ENCODE assay signal across 8 mouse cellular contexts in genomic region chr12:76752652-76753318, GRCm38 (mm10). TPM values are rescaled to one million over a fixed set of nuclear protein-coding genes. Genes with fewer than 3 reads are reported as not detected.
DNase-seq lines count a peak whose midpoint lies in the region; ATAC-seq and TF ChIP-seq lines count a peak whose summit lies in the region.

No protein-coding gene starts in this region.

- H3K79me2 ChIP-seq in liver, adult 2 months (ENCODE audit: control insufficient read depth, insufficient read depth, low read length), result no peaks in the 10 kb centered on the region

- no peaks in the 10 kb centered on the region for H3K27me3 ChIP-seq in liver, adult 2 months (ENCODE audit: control insufficient read depth, insufficient read depth, low read length)
- H3K27me3 ChIP-seq in liver, embryonic 12.5 days (replicated peaks), result peaks cover 10% of the 10 kb centered on the region
- no peaks in the 10 kb centered on the region for H3K27me3 ChIP-seq in heart, embryonic 16.5 days (ENCODE audit: control insufficient read depth, insufficient read depth, low read length)
- no peaks in the 10 kb centered on the region for H3K27me3 ChIP-seq in limb, embryonic 14.5 days (ENCODE audit: control insufficient read depth, insufficient read depth, low read length)

- H3K27ac ChIP-seq in liver, adult 2 months (replicated peaks; ENCODE audit: insufficient read depth, low read depth, low read length), result no peak overlapping the region
- no peak overlapping the region for H3K27ac ChIP-seq in liver, embryonic 12.5 days
- no peak overlapping the region for H3K27ac ChIP-seq in heart, embryonic 16.5 days (ENCODE audit: low read length)
- H3K27ac ChIP-seq in limb, embryonic 14.5 days (replicated peaks; ENCODE audit: low read depth, low read length), result no peak overlapping the region

- 36% methylated on average over 14 of the region's 14 CpGs for WGBS in liver, adult 2 months
- 35% methylated on average over 14 of the region's 14 CpGs for WGBS in liver, embryonic 12.5 days (ENCODE audit: insufficient replicate concordance)
- 43% methylated on average over 14 of the region's 14 CpGs for WGBS in heart, embryonic 16.5 days
- WGBS in limb, embryonic 14.5 days, result 51% methylated on average over 14 of the region's 14 CpGs

- no peaks in the 10 kb centered on the region for H3K4me1 ChIP-seq in liver, adult 2 months (ENCODE audit: control insufficient read depth, insufficient read depth, low read length)
- no peaks in the 10 kb centered on the region for H3K4me1 ChIP-seq in liver, embryonic 12.5 days
- no peaks in the 10 kb centered on the region for H3K4me1 ChIP-seq in heart, embryonic 16.5 days (ENCODE audit: control insufficient read depth, insufficient read depth, low read length)
- H3K4me1 ChIP-seq in limb, embryonic 14.5 days (ENCODE audit: control insufficient read depth, insufficient read depth, low read length), result no peaks in the 10 kb centered on the region

- DNase-seq in liver, adult 2 months (ENCODE audit: extremely low read depth, low read depth, low spot score), result peak; percentile 41
- DNase-seq in MN1 (ENCODE audit: low spot score), result peak; percentile 46
- peak; percentile 82 to 86 for DNase-seq in cerebellum, postnatal 14 days
- DNase-seq in limb, embryonic 14.5 days (ENCODE audit: low spot score), result peak; percentile 78
- peak; percentile 54 to 59 for DNase-seq in right cerebral cortex, postnatal 10 days (ENCODE audit: low spot score in 2 of 2)
- DNase-seq in urinary bladder, adult 18-20 months (ENCODE audit: low spot score in 2 of 2), result no peak

- H3K4me2 ChIP-seq in liver, embryonic 12.5 days, result no peak overlapping the region
- H3K4me2 ChIP-seq in heart, embryonic 16.5 days (ENCODE audit: low read depth, low read length), result no peak overlapping the region
- no peak overlapping the region for H3K4me2 ChIP-seq in limb, embryonic 14.5 days (replicated peaks; ENCODE audit: low read depth, low read length, severe bottlenecking)

- no peak for TF ChIP-seq POLR2A in liver, adult 2 months (IDR thresholded peaks at IDR 0.05; ENCODE audit: extremely low read depth, insufficient read depth, low read length)
- TF ChIP-seq POLR2A in limb, embryonic 14.5 days (IDR thresholded peaks at IDR 0.05; ENCODE audit: borderline replicate concordance, extremely low read depth, insufficient read depth, insufficient read length), result no peak

- ATAC-seq in liver, embryonic 12.5 days, result no peak
- peak; percentile 41; the same call in 1 of the 2 replicates for ATAC-seq in heart, embryonic 16.5 days (replicated peaks; ENCODE audit: extremely low read depth, insufficient read depth, low FRiP score)
- no peak for ATAC-seq in limb, embryonic 14.5 days (ENCODE audit: low FRiP score, low read depth)

- H3K4me3 ChIP-seq in liver, adult 2 months (ENCODE audit: insufficient read depth, low read depth, low read length), result no peak overlapping the region
- H3K4me3 ChIP-seq in liver, embryonic 12.5 days, result no peak overlapping the region
- no peak overlapping the region for H3K4me3 ChIP-seq in heart, embryonic 16.5 days (ENCODE audit: low read length)
- H3K4me3 ChIP-seq in limb, embryonic 14.5 days (replicated peaks; ENCODE audit: low read length), result no peak overlapping the region

- no peaks in the 10 kb centered on the region for H3K36me3 ChIP-seq in liver, adult 2 months (ENCODE audit: control insufficient read depth, insufficient read depth, low read length)
- no peaks in the 10 kb centered on the region for H3K36me3 ChIP-seq in liver, embryonic 12.5 days
- H3K36me3 ChIP-seq in heart, embryonic 16.5 days (ENCODE audit: control insufficient read depth, insufficient read depth), result no peaks in the 10 kb centered on the region
- no peaks in the 10 kb centered on the region for H3K36me3 ChIP-seq in limb, embryonic 14.5 days (ENCODE audit: control insufficient read depth, insufficient read depth, low read length)

- TF ChIP-seq CTCF in liver, adult 2 months (IDR thresholded peaks at IDR 0.05; ENCODE audit: low read depth, low read length), result peak; percentile 51

- peaks cover 4% of the 10 kb centered on the region for H3K9me3 ChIP-seq in liver, embryonic 12.5 days (replicated peaks)
- no peaks in the 10 kb centered on the region for H3K9me3 ChIP-seq in heart, embryonic 16.5 days (replicated peaks; ENCODE audit: control insufficient read depth, low read length)
- H3K9me3 ChIP-seq in limb, embryonic 14.5 days (ENCODE audit: control insufficient read depth, low read length), result no peaks in the 10 kb centered on the region

- no peak overlapping the region for H3K9ac ChIP-seq in liver, adult 2 months (ENCODE audit: low read depth, low read length)
- H3K9ac ChIP-seq in liver, embryonic 12.5 days, result no peak overlapping the region
- no peak overlapping the region for H3K9ac ChIP-seq in heart, embryonic 16.5 days (ENCODE audit: low read length)
- no peak overlapping the region for H3K9ac ChIP-seq in limb, embryonic 14.5 days (ENCODE audit: low read depth, low read length, severe bottlenecking)

RNA-seq across cellular contexts. Expression of gene Churc1, which starts 12.6 kb away (rescaled TPM):
- 94.0 and 99.2 TPM in 2 replicates for total RNA-seq in liver, adult 2 months (2014; rRNA removed)
- 51.8 and 54.8 TPM in 2 replicates for polyA plus RNA-seq in liver, adult 2 months (2012; rRNA removed)
- polyA plus RNA-seq in liver, embryonic 12.5 days (2016; fragmentation: Nextera tagmentation; extraction: Ambion mirVana), result 99.2 and 101 TPM in 2 replicates
- polyA plus RNA-seq in heart, embryonic 16.5 days (2015; fragmentation: Nextera tagmentation; extraction: Ambion mirVana), result 199 and 218 TPM in 2 replicates
- polyA plus RNA-seq in limb, embryonic 14.5 days (2012; rRNA removed), result 43.6 and 47.4 TPM in 2 replicates
- 93.1 and 104 TPM in 2 replicates for polyA plus RNA-seq in limb, embryonic 14.5 days (2014; fragmentation: Nextera tagmentation; extraction: Ambion mirVana)

RNA-seq across cellular contexts. Expression of gene Fntb, which starts 12.6 kb away (rescaled TPM):
- 1.4 and 1.7 TPM in 2 replicates for total RNA-seq in liver, adult 2 months (2014; rRNA removed)
- polyA plus RNA-seq in liver, adult 2 months (2012; rRNA removed), result 5.2 and 6.5 TPM in 2 replicates
- 30.7 and 31.3 TPM in 2 replicates for polyA plus RNA-seq in liver, embryonic 12.5 days (2016; fragmentation: Nextera tagmentation; extraction: Ambion mirVana)
- polyA plus RNA-seq in heart, embryonic 16.5 days (2015; fragmentation: Nextera tagmentation; extraction: Ambion mirVana), result 24.4 and 26.0 TPM in 2 replicates
- 42.9 and 50.9 TPM in 2 replicates for polyA plus RNA-seq in limb, embryonic 14.5 days (2012; rRNA removed)
- polyA plus RNA-seq in limb, embryonic 14.5 days (2014; fragmentation: Nextera tagmentation; extraction: Ambion mirVana), result 47.6 and 51.5 TPM in 2 replicates

RNA-seq across cellular contexts. Expression of gene Sptb, which starts 42.4 kb away (rescaled TPM):
- total RNA-seq in liver, adult 2 months (2014; rRNA removed), result 0.46 and 0.54 TPM in 2 replicates
- polyA plus RNA-seq in liver, adult 2 months (2012; rRNA removed), result 0.31 and 0.43 TPM in 2 replicates
- 83.5 and 94.6 TPM in 2 replicates for polyA plus RNA-seq in liver, embryonic 12.5 days (2016; fragmentation: Nextera tagmentation; extraction: Ambion mirVana)
- 6.0 and 7.7 TPM in 2 replicates for polyA plus RNA-seq in heart, embryonic 16.5 days (2015; fragmentation: Nextera tagmentation; extraction: Ambion mirVana)
- 1.3 and 1.5 TPM in 2 replicates for polyA plus RNA-seq in limb, embryonic 14.5 days (2012; rRNA removed)
- polyA plus RNA-seq in limb, embryonic 14.5 days (2014; fragmentation: Nextera tagmentation; extraction: Ambion mirVana), result 1.3 TPM in 2 replicates

RNA-seq across cellular contexts. Expression of gene Gpx2, which starts 42.6 kb away (rescaled TPM):
- 0.09 TPM in 1 of 2 replicates, not detected in the other for total RNA-seq in liver, adult 2 months (2014; rRNA removed)
- polyA plus RNA-seq in liver, adult 2 months (2012; rRNA removed), result 0.15 and 0.21 TPM in 2 replicates
- not detected in 2 replicates for polyA plus RNA-seq in liver, embryonic 12.5 days (2016; fragmentation: Nextera tagmentation; extraction: Ambion mirVana)
- polyA plus RNA-seq in heart, embryonic 16.5 days (2015; fragmentation: Nextera tagmentation; extraction: Ambion mirVana), result 0.50 and 0.66 TPM in 2 replicates
- polyA plus RNA-seq in limb, embryonic 14.5 days (2012; rRNA removed), result 0.13 and 0.20 TPM in 2 replicates
- not detected in 2 replicates for polyA plus RNA-seq in limb, embryonic 14.5 days (2014; fragmentation: Nextera tagmentation; extraction: Ambion mirVana)

Comparison
In these comparisons a context has a peak if more than half of its experiments do, and no peak if none do; other contexts are left out.
1. DNase-seq: peak in liver, adult 2 months (single experiment), MN1 (single experiment), cerebellum, postnatal 14 days (2 of 2), limb, embryonic 14.5 days (single experiment) and right cerebral cortex, postnatal 10 days (2 of 2); none in urinary bladder, adult 18-20 months (0 of 2).